Mouse (Mus musculus) embryonic facial prominence, embryonic 12.5 days (tissue): ENCODE measurements around the gene Cdk14. TPM values are rescaled to one million over a fixed set of nuclear protein-coding genes. Genes with fewer than 3 reads are reported as not detected.

ENCODE experiments used
- ATAC-seq: fragments of 200-750 bp; cut with Nextera tagmentation; 2 replicates; pipeline ENCODE4 v1.8.0; 2017; ENCODE audit not compliant: insufficient number of reproducible peaks, insufficient read depth, low FRiP score, low TSS enrichment
- H3K27ac ChIP-seq: fragments of 300-500 bp; sonication (generic); 2 replicates; pipeline ENCODE4 v1.5.1; 2016; ENCODE audit warnings: mild to moderate bottlenecking
- H3K27me3 ChIP-seq: fragments of 300-500 bp; sonication (generic); 2 replicates; pipeline ENCODE4 v1.6.1; 2016; ENCODE audit warnings: mild to moderate bottlenecking, moderate library complexity
- H3K36me3 ChIP-seq: fragments of 300-500 bp; sonication (generic); 2 replicates; pipeline ENCODE4 v1.6.1; 2016; ENCODE audit warnings: mild to moderate bottlenecking
- H3K4me1 ChIP-seq: fragments of 300-500 bp; sonication (generic); 2 replicates; pipeline ENCODE4 v1.6.1; 2016
- H3K4me2 ChIP-seq: fragments of 300-500 bp; sonication (generic); replicated peaks from 2 replicates; pipeline ENCODE4 v1.6.1; 2016; ENCODE audit warnings: mild to moderate bottlenecking, moderate library complexity
- H3K4me3 ChIP-seq: fragments of 300-500 bp; sonication (generic); 2 replicates; pipeline ENCODE4 v1.5.1; 2016; ENCODE audit warnings: mild to moderate bottlenecking
- H3K9ac ChIP-seq: fragments of 300-500 bp; sonication (generic); 2 replicates; pipeline ENCODE4 v1.6.1; 2016; ENCODE audit warnings: mild to moderate bottlenecking, moderate library complexity
- H3K9me3 ChIP-seq: fragments of 300-500 bp; sonication (generic); 2 replicates; pipeline ENCODE4 v1.6.1; 2016; ENCODE audit warnings: mild to moderate bottlenecking, moderate library complexity
- WGBS: fragments of 180-500 bp; shearing (Covaris S2); methylation state at CpG from one replicate; pipeline ENCODE4 v1.1.7; 2016; 5-methylcytosine and 5-hydroxymethylcytosine counted together
- microRNA-seq: library from miRNA; unstranded; fragments of <30 nt; microRNA quantifications from one replicate; pipeline ENCODE4, GENCODE M21; 2017
- polyA plus RNA-seq: library from polyadenylated mRNA; unstranded; fragments of >200 nt; fragmentation: Nextera tagmentation; extraction: Ambion mirVana; gene quantifications from 2 replicates; pipeline ENCODE4 v1.2.1, GENCODE M21; 2016

Cdk14 gene
- polyA plus RNA-seq, 1 experiment from 2014 or later: 36.1 TPM

DNA sequence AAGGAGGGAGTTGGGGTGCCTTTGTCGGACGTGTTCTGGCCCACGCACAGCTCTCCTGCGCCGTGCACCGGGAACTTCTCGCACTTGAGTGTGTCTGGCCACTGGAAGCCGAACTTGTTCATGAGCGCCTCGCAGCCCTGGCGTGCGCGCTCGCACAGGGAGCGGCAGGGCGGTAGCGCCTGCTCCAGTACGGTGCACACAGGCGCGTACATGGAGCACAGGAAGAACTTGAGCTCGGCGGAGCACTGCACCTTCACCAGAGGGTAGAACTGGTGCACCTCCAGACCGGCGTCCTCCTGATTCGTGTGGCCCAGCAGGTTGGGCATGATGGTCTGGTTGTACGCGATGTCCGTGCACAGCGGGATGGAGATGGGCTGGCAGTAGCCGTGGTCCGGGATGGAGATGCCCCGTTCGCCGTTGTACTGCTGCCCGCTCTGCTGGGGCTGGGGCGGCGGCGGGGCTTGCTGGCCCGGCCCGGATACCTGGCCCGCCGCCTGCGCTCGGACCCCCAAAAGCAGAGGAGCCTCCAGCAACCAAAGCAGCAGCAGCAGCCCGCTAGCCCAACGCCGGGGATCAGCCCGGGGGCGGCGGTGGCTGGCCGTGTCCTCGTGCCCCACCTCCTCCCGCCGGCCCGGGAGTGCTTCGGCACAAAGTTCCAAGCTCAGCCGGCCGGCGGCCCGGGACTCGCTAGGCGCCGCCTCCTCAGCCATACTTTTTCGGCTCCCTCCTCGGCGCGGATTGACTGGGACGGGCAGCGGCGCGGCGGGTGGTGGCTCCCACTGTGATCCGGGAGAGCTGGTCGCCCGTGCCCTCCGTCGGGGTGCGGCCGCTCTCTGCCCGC, 663.0 kb downstream of the Cdk14 start:
- Histone ChIP-seq H3K9ac (peak overlapping the region; percentile 98), H3K4me3 (peak overlapping the region; percentile 88), H3K4me2 (peak overlapping the region; percentile 88), H3K27me3 (0 out of 2 replicates have a peak, but pooled peaks cover 3% of the 10 kb centered on the region), H3K4me1 (peaks cover 24% of the 10 kb centered on the region), H3K27ac (peak overlapping the region; percentile 99), H3K36me3 (peaks cover 5% of the 10 kb centered on the region; the same call in 1 of the 2 replicates), H3K9me3 (no peaks in the 10 kb centered on the region)
- WGBS: under 1% methylated on average over 71 of the region's 80 CpGs
- peak; percentile 54 for ATAC-seq

DNA sequence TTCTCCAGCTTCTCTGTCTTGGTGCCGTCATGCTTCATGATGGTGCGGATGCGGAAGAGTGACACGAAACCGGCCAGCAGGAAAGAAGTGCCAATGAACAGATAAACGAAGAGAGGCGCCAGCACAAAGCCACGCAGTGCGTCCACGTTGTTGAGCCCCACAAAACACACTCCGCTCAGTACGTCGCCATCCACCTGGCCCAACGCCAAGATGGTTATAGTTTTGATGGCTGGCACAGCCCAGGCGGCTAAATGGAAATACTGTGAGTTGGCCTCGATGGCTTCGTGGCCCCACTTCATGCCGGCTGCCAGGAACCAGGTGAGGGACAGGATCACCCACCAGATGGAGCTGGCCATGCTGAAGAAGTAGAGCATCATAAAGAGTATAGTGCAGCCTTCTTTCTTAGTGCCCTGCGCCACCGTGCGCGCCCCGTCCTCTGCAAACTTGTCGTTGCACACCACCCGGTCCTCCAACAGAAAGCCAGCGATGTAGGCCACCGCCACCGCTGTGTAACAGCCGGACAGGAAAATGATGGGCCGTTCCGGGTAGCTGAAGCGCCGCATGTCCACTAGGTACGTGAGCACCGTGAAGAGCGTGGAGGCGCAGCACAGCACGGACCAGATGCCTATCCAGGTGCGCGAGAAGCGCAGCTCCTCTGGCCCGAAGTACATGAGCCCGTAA, 664.0 kb downstream of the Cdk14 start:
- Histone ChIP-seq H3K27ac (peak overlapping the region; percentile 99; the same call in 1 of the 2 replicates), H3K4me2 (peak overlapping the region; percentile 88), H3K27me3 (0 out of 2 replicates have a peak, but pooled peaks cover 3% of the 10 kb centered on the region), H3K4me3 (peak overlapping the region; percentile 88), H3K4me1 (peaks cover 24% of the 10 kb centered on the region), H3K9ac (peak overlapping the region; percentile 98), H3K36me3 (peaks cover 5% of the 10 kb centered on the region; the same call in 1 of the 2 replicates), H3K9me3 (no peaks in the 10 kb centered on the region)
- WGBS: 2% methylated on average over 43 of the region's 43 CpGs
- no peak for ATAC-seq

DNA sequence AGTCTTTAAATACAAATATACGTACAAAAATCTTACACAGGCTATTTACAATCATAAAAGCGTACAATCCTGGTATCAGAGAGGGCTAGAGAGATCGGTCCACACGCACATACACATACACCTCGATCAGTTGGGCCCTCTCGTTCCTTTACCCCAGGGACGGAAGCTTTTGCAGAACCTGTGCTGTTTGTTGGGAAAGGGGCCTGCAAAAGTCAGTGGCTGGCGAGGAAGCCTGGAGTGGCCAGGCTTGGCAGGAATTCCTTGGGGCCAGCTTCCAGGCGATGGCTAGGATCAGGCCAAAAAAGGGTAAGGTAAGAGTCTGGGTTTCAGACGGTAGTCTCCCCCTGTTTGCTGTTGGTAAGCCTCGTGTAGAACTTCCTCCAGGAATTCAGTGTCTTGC, 664.8 kb downstream of the Cdk14 start:
- H3K9me3 ChIP-seq: no peaks in the 10 kb centered on the region
- H3K4me1 ChIP-seq: peaks cover 24% of the 10 kb centered on the region
- peak overlapping the region; percentile 98 for H3K9ac ChIP-seq
- no peak for ATAC-seq
- 0 out of 2 replicates have a peak, but pooled peaks cover 3% of the 10 kb centered on the region for H3K27me3 ChIP-seq
- peaks cover 5% of the 10 kb centered on the region; the same call in 1 of the 2 replicates for H3K36me3 ChIP-seq
- H3K27ac ChIP-seq: peak overlapping the region; percentile 99
- peak overlapping the region; percentile 88 for H3K4me3 ChIP-seq
- peak overlapping the region; percentile 88 for H3K4me2 ChIP-seq
- 21% methylated on average over 11 of the region's 11 CpGs for WGBS

DNA sequence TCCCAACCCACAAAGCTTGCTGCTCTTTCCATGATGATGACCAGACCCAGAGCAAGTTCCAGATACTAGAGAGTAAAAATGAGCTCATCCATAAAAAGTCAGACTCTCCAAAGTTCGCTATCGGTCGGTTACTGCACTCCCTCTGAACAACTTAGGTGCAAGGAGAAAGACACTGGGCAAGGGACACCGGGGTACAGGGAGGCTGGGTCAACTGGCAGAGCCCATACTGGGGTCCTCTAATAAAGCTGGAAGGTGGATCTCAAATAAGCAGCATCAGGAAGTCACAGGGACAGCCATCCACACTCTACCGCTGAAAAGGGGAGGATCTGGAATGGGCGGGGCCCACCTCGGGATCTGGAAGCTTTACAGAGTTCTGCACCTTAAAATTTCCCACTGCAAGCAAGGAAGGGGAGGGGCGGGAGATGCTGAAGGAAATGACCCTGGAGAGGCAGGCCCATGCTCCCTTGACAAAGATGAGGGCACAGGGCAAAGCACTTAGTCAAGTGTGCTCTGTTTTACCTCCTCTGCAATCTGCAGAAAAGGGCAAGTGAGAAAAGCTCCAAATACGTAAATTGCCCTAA, 665.3 kb downstream of the Cdk14 start:
- Histone ChIP-seq H3K9ac (peak overlapping the region; percentile 98), H3K4me1 (peaks cover 24% of the 10 kb centered on the region), H3K27ac (no peak overlapping the region), H3K9me3 (no peaks in the 10 kb centered on the region), H3K27me3 (0 out of 2 replicates have a peak, but pooled peaks cover 3% of the 10 kb centered on the region), H3K4me2 (peak overlapping the region; percentile 88), H3K36me3 (peaks cover 5% of the 10 kb centered on the region; the same call in 1 of the 2 replicates), H3K4me3 (peak overlapping the region; percentile 88)
- WGBS: 22% methylated on average over 9 of the region's 9 CpGs
- no peak for ATAC-seq

Small RNA genes lying within 50 kb of the gene (microRNA-seq; reads per million reads assigned to microRNA genes)
- not detected for gene Gm25037
- not detected for gene Gm44483

Other genes starting within 250 kb of the Cdk14 start
- gene 1700015F17Rik, start 58.8 kb upstream of the Cdk14 start, polyA plus RNA-seq: not detected in 2 replicates
- 27.0 and 30.0 TPM in 2 replicates for gene Cldn12, start 94.6 kb upstream of the Cdk14 start, polyA plus RNA-seq
- 31.9 and 33.2 TPM in 2 replicates for gene Gtpbp10, start 139.2 kb upstream of the Cdk14 start, polyA plus RNA-seq
- gene Gm8773, start 153.5 kb upstream of the Cdk14 start, polyA plus RNA-seq: 4.1 and 5.6 TPM in 2 replicates
- gene Cfap69, start 243.9 kb upstream of the Cdk14 start, polyA plus RNA-seq: 3.0 and 3.7 TPM in 2 replicates